Mouse (Mus musculus): ENCODE results near the gene Flcn. TPM values are rescaled to one million over a fixed set of nuclear protein-coding genes. Genes with fewer than 3 reads are reported as not detected.

Gene Flcn
- polyA plus RNA-seq, 1 experiment from 2014 or later: 34.1 TPM

- Histone ChIP-seq H3K36me3 (ENCODE audit: control insufficient read depth, insufficient read depth, low read length) (peaks cover 36% of the 10 kb centered on the region), H3K4me1 (ENCODE audit: control insufficient read depth, insufficient read depth, low read length) (no peaks in the 10 kb centered on the region), H3K9me3 (replicated peaks; ENCODE audit: control insufficient read depth, low read length) (no peaks in the 10 kb centered on the region), H3K9ac (ENCODE audit: low read length) (no peak overlapping the region), H3K4me2 (ENCODE audit: low read depth, low read length) (no peak overlapping the region), H3K27ac (ENCODE audit: low read length) (no peak overlapping the region), H3K27me3 (ENCODE audit: control insufficient read depth, insufficient read depth, low read length) (no peaks in the 10 kb centered on the region), H3K4me3 (replicated peaks; ENCODE audit: low read length) (no peak overlapping the region)
- ATAC-seq (ENCODE audit: insufficient read depth, low FRiP score): no peak
- 88% methylated on average over 6 of the region's 6 CpGs for WGBS
Measured at GRCm38 (mm10) chr11:59760796-59761195, 49.0 kb downstream of the Flcn start.

GRCm38 (mm10) chr11:59759626-59760025 is 50.2 kb downstream of the Flcn start:
- Histone ChIP-seq H3K9me3 (replicated peaks; ENCODE audit: control insufficient read depth, low read length) (no peaks in the 10 kb centered on the region), H3K27me3 (ENCODE audit: control insufficient read depth, insufficient read depth, low read length) (no peaks in the 10 kb centered on the region), H3K4me1 (ENCODE audit: control insufficient read depth, insufficient read depth, low read length) (no peaks in the 10 kb centered on the region), H3K27ac (ENCODE audit: low read length) (no peak overlapping the region), H3K4me3 (replicated peaks; ENCODE audit: low read length) (no peak overlapping the region), H3K9ac (ENCODE audit: low read length) (no peak overlapping the region), H3K36me3 (ENCODE audit: control insufficient read depth, insufficient read depth, low read length) (peaks cover 31% of the 10 kb centered on the region), H3K4me2 (ENCODE audit: low read depth, low read length) (no peak overlapping the region)
- 79% methylated on average over 2 of the region's 2 CpGs for WGBS
- no peak for ATAC-seq (ENCODE audit: insufficient read depth, low FRiP score)

- H3K4me3 ChIP-seq (replicated peaks; ENCODE audit: low read length): no peak overlapping the region
- H3K27ac ChIP-seq (ENCODE audit: low read length): no peak overlapping the region; the same call in 1 of the 2 replicates
- no peaks in the 10 kb centered on the region for H3K27me3 ChIP-seq (ENCODE audit: control insufficient read depth, insufficient read depth, low read length)
- ATAC-seq (ENCODE audit: insufficient read depth, low FRiP score): no peak
- no peak overlapping the region for H3K9ac ChIP-seq (ENCODE audit: low read length)
- WGBS: 78% methylated on average over 4 of the region's 4 CpGs
- H3K9me3 ChIP-seq (replicated peaks; ENCODE audit: control insufficient read depth, low read length): no peaks in the 10 kb centered on the region
- peaks cover 30% of the 10 kb centered on the region for H3K36me3 ChIP-seq (ENCODE audit: control insufficient read depth, insufficient read depth, low read length)
- no peak overlapping the region for H3K4me2 ChIP-seq (ENCODE audit: low read depth, low read length)
- H3K4me1 ChIP-seq (ENCODE audit: control insufficient read depth, insufficient read depth, low read length): no peaks in the 10 kb centered on the region
Measured at GRCm38 (mm10) chr11:59759178-59759577, 50.6 kb downstream of the Flcn start.

GRCm38 (mm10) chr11:59758191-59758985 is 51.4 kb downstream of the Flcn start:
- no peak overlapping the region for H3K4me2 ChIP-seq (ENCODE audit: low read depth, low read length)
- H3K9ac ChIP-seq (ENCODE audit: low read length): no peak overlapping the region
- H3K9me3 ChIP-seq (replicated peaks; ENCODE audit: control insufficient read depth, low read length): no peaks in the 10 kb centered on the region
- H3K4me3 ChIP-seq (replicated peaks; ENCODE audit: low read length): no peak overlapping the region
- peaks cover 30% of the 10 kb centered on the region for H3K36me3 ChIP-seq (ENCODE audit: control insufficient read depth, insufficient read depth, low read length)
- no peaks in the 10 kb centered on the region for H3K4me1 ChIP-seq (ENCODE audit: control insufficient read depth, insufficient read depth, low read length)
- H3K27me3 ChIP-seq (ENCODE audit: control insufficient read depth, insufficient read depth, low read length): no peaks in the 10 kb centered on the region
- WGBS: 85% methylated on average over 9 of the region's 9 CpGs
- ATAC-seq (ENCODE audit: insufficient read depth, low FRiP score): no peak
- H3K27ac ChIP-seq (ENCODE audit: low read length): no peak overlapping the region; the same call in 1 of the 2 replicates

GRCm38 (mm10) chr11:59756351-59756750 is 53.5 kb downstream of the Flcn start:
- 85% methylated on average over 4 of the region's 4 CpGs for WGBS
- H3K9ac ChIP-seq (ENCODE audit: low read length): no peak overlapping the region
- no peak overlapping the region for H3K4me2 ChIP-seq (ENCODE audit: low read depth, low read length)
- no peak overlapping the region for H3K27ac ChIP-seq (ENCODE audit: low read length)
- no peaks in the 10 kb centered on the region for H3K9me3 ChIP-seq (replicated peaks; ENCODE audit: control insufficient read depth, low read length)
- H3K4me1 ChIP-seq (ENCODE audit: control insufficient read depth, insufficient read depth, low read length): no peaks in the 10 kb centered on the region
- ATAC-seq (ENCODE audit: insufficient read depth, low FRiP score): no peak
- H3K4me3 ChIP-seq (replicated peaks; ENCODE audit: low read length): no peak overlapping the region
- H3K27me3 ChIP-seq (ENCODE audit: control insufficient read depth, insufficient read depth, low read length): no peaks in the 10 kb centered on the region
- peaks cover 32% of the 10 kb centered on the region for H3K36me3 ChIP-seq (ENCODE audit: control insufficient read depth, insufficient read depth, low read length)

- Histone ChIP-seq H3K4me1 (ENCODE audit: control insufficient read depth, insufficient read depth, low read length) (no peaks in the 10 kb centered on the region), H3K4me2 (ENCODE audit: low read depth, low read length) (no peak overlapping the region), H3K27me3 (ENCODE audit: control insufficient read depth, insufficient read depth, low read length) (no peaks in the 10 kb centered on the region), H3K27ac (ENCODE audit: low read length) (no peak overlapping the region), H3K9me3 (replicated peaks; ENCODE audit: control insufficient read depth, low read length) (no peaks in the 10 kb centered on the region), H3K4me3 (replicated peaks; ENCODE audit: low read length) (no peak overlapping the region), H3K9ac (ENCODE audit: low read length) (no peak overlapping the region), H3K36me3 (ENCODE audit: control insufficient read depth, insufficient read depth, low read length) (peaks cover 24% of the 10 kb centered on the region; the same call in 1 of the 2 replicates)
- 88% methylated on average over 6 of the region's 6 CpGs for WGBS
- no peak for ATAC-seq (ENCODE audit: insufficient read depth, low FRiP score)
Measured at GRCm38 (mm10) chr11:59754504-59754903, 55.3 kb downstream of the Flcn start.

- H3K4me2 ChIP-seq (ENCODE audit: low read depth, low read length): no peak overlapping the region
- H3K4me3 ChIP-seq (replicated peaks; ENCODE audit: low read length): no peak overlapping the region
- H3K9ac ChIP-seq (ENCODE audit: low read length): no peak overlapping the region
- no peak overlapping the region for H3K27ac ChIP-seq (ENCODE audit: low read length)
- no peaks in the 10 kb centered on the region for H3K4me1 ChIP-seq (ENCODE audit: control insufficient read depth, insufficient read depth, low read length)
- ATAC-seq (ENCODE audit: insufficient read depth, low FRiP score): no peak
- WGBS: 83% methylated on average over 3 of the region's 3 CpGs
- no peaks in the 10 kb centered on the region for H3K9me3 ChIP-seq (replicated peaks; ENCODE audit: control insufficient read depth, low read length)
- no peaks in the 10 kb centered on the region for H3K27me3 ChIP-seq (ENCODE audit: control insufficient read depth, insufficient read depth, low read length)
- H3K36me3 ChIP-seq (ENCODE audit: control insufficient read depth, insufficient read depth, low read length): peaks cover 12% of the 10 kb centered on the region; the same call in 1 of the 2 replicates
Measured at GRCm38 (mm10) chr11:59749050-59749449, 60.8 kb downstream of the Flcn start.

- no peak overlapping the region for H3K4me3 ChIP-seq (replicated peaks; ENCODE audit: low read length)
- no peak overlapping the region for H3K27ac ChIP-seq (ENCODE audit: low read length)
- H3K4me1 ChIP-seq (ENCODE audit: control insufficient read depth, insufficient read depth, low read length): no peaks in the 10 kb centered on the region
- no peak overlapping the region for H3K4me2 ChIP-seq (ENCODE audit: low read depth, low read length)
- H3K9ac ChIP-seq (ENCODE audit: low read length): no peak overlapping the region
- 79% methylated on average over 2 of the region's 2 CpGs for WGBS
- H3K9me3 ChIP-seq (replicated peaks; ENCODE audit: control insufficient read depth, low read length): no peaks in the 10 kb centered on the region
- no peaks in the 10 kb centered on the region for H3K27me3 ChIP-seq (ENCODE audit: control insufficient read depth, insufficient read depth, low read length)
- ATAC-seq (ENCODE audit: insufficient read depth, low FRiP score): no peak
- peaks cover 4% of the 10 kb centered on the region; the same call in 1 of the 2 replicates for H3K36me3 ChIP-seq (ENCODE audit: control insufficient read depth, insufficient read depth, low read length)
Measured at GRCm38 (mm10) chr11:59746614-59747013, 63.2 kb downstream of the Flcn start.

GRCm38 (mm10) chr11:59745851-59746250 is 64.0 kb downstream of the Flcn start:
- no peaks in the 10 kb centered on the region for H3K9me3 ChIP-seq (replicated peaks; ENCODE audit: control insufficient read depth, low read length)
- H3K4me1 ChIP-seq (ENCODE audit: control insufficient read depth, insufficient read depth, low read length): no peaks in the 10 kb centered on the region
- no peaks in the 10 kb centered on the region for H3K27me3 ChIP-seq (ENCODE audit: control insufficient read depth, insufficient read depth, low read length)
- no peak overlapping the region for H3K4me3 ChIP-seq (replicated peaks; ENCODE audit: low read length)
- H3K36me3 ChIP-seq (ENCODE audit: control insufficient read depth, insufficient read depth, low read length): peaks cover 7% of the 10 kb centered on the region; the same call in 1 of the 2 replicates
- no peak for ATAC-seq (ENCODE audit: insufficient read depth, low FRiP score)
- H3K9ac ChIP-seq (ENCODE audit: low read length): no peak overlapping the region
- H3K4me2 ChIP-seq (ENCODE audit: low read depth, low read length): no peak overlapping the region
- WGBS: 84% methylated on average over 5 of the region's 5 CpGs
- H3K27ac ChIP-seq (ENCODE audit: low read length): no peak overlapping the region

Measured in stomach, embryonic 16.5 days (tissue).